Mouse (Mus musculus) neutrophil, adult 83 days (primary cell): ENCODE data around the gene Olfr310. TPM values are rescaled to one million over a fixed set of nuclear protein-coding genes. Genes with fewer than 3 reads are reported as not detected.

Experiments used
- total RNA-seq, 2 experiments: library from RNA; stranded (reverse); gene quantifications; one replicate each; pipeline ENCODE4 v1.2.4; 2023

Olfr310 gene
- not detected for total RNA-seq

GRCm38 (mm10) chr7:86277072-86277471 lies at the start of gene Olfr310:
TSS of gene Olfr310 (minus strand) at chr7:86277172.

DNA sequence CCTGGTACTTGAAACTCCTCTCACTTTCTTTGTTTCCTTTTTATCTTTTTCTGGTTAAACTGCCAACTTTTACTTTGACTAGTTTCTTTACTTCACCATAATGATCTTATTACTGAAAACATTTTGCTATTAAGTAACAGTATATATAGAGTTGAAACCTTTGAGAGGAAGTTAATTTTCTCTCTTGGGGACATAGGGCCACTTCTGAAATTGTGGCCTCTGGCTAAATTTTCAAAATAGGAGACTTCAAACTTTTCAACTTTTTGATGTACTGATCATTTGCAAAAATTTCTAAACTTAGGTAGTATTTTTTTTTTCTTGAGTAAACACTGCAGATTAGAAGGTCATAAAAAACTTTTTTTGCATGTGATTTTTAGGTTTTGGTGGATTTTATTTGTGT lies 48.6 kb upstream of the Olfr310 start, which contains the start of gene Olfr308:
Olfr308 (minus strand) TSS at position 101 of the 400 bp plus-strand sequence.

DNA sequence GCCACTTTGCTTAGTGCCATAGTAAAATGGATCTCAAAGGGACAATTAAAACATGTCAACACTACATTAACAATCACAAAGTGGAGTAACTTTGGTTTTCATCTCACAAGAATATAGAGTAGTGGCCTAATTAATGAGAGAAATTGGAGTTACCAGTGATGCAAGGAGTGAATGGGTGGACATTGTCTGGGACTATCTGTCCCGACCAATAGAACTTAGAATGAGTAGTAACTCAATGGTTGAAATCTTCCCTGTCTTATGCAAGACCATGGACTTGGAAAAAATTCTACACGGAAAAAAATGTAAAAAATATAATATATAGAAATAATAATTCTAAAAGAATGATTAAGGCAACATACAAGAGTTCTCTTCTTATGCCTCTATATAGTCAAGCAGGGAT lies 36.6 kb upstream of the Olfr310 start, which contains the start of gene Olfr309:
Olfr309 (minus strand) TSS at position 101 of the 400 bp plus-strand sequence.

DNA sequence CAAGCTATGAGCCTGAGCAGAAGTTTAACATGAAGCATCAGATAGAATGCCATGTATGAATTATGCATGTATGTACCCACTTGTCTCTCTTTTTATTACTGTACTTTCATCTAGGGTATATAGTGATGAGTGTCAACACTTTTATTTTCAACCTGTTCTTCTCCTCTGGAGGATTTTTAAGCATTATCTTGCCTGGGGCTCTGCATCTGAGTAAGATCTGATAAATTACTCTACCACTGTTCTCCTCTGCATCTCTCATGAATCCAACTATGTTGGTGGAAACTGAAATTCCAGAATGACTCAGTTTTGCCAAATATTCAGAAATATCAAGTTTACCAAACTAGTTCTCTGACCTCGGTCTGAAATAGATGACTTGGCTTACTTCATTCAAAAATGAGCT lies 30.8 kb downstream of the Olfr310 start, which contains the start of gene Vmn2r76:
Vmn2r76 (minus strand) TSS at position 101 of the 400 bp plus-strand sequence.

Other genes with a start within 250 kb of the Olfr310 start
- gene Vmn2r75, start 105.4 kb downstream of the Olfr310 start, total RNA-seq = not detected
- gene Vmn2r76, start 30.9 kb downstream of the Olfr310 start, total RNA-seq = not detected
- gene Olfr309, start 36.5 kb upstream of the Olfr310 start, total RNA-seq = not detected
- not detected for gene Olfr308, start 48.5 kb upstream of the Olfr310 start, total RNA-seq
- gene Olfr307, start 60.4 kb upstream of the Olfr310 start, total RNA-seq = not detected
- not detected for gene Olfr305, start 89.8 kb upstream of the Olfr310 start, total RNA-seq
- not detected for gene Olfr304, start 109.5 kb upstream of the Olfr310 start, total RNA-seq
- not detected for gene Olfr303, start 120.6 kb upstream of the Olfr310 start, total RNA-seq
- not detected for gene Olfr301, start 126.7 kb upstream of the Olfr310 start, total RNA-seq
- gene Olfr299, start 182.7 kb upstream of the Olfr310 start, total RNA-seq = not detected
- gene Olfr298, start 215.3 kb upstream of the Olfr310 start, total RNA-seq = not detected
- not detected for gene Olfr297, start 242.8 kb upstream of the Olfr310 start, total RNA-seq